Mouse (Mus musculus): ENCODE measurements around the gene Gm10220. TPM values are rescaled to one million over a fixed set of nuclear protein-coding genes. Genes with fewer than 3 reads are reported as not detected.
"Not testable (repeated sequence)": the region's sequence is repeated elsewhere in the genome, so short reads cannot be mapped to it uniquely, and the experiment has no call there.

The Gm10220 gene
- not detected in 2 replicates for total RNA-seq (2017)

DNA sequence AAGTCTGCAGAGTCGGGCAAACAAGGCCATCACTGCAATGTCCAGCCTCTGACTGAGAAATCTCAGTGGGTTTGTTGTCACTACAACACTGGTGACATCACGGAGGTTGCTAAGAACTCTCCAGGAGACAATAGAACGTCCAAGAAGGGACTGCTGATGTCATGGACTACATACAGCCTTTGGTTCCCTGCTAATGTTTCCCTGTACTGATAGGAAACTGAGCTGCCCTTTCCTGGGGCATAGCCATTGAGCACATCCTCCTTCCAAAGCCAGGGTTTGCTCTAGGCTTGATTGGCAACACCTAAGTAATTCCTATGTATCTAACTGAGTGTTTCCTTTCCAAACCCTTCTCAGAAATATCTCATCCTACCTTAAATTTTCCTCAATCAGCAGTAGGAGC, at the start of gene Gm10220:
Gene Gm10220 (minus strand): TSS at position 101 of the 400 bp plus-strand sequence.
- ATAC-seq (ENCODE audit: extremely low read depth, insufficient number of reproducible peaks, low FRiP score, poor library complexity, severe bottlenecking): not testable (repeated sequence)

DNA sequence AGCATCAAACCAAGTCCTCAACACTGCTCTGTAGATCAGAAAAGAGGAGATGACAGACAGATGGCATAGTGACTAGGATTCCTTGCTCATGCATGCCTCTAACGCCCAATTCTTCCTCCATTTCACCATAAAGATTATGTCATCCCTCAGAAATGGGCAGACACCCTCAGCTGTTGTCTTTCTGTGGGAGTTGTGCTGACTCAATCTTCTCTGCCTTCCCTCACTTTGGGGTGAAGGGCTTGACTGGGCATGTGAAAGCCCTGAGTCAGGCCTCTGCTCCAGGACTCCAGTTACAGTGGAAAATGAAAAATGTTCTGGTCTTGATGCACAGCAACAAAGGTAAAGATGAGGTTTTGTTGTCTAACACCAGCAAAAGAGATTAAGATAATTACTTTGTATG, 48.6 kb upstream of the Gm10220 start:
- no peak for ATAC-seq (ENCODE audit: extremely low read depth, insufficient number of reproducible peaks, low FRiP score, poor library complexity, severe bottlenecking)

- ATAC-seq (ENCODE audit: extremely low read depth, insufficient number of reproducible peaks, low FRiP score, poor library complexity, severe bottlenecking): no peak
Measured at GRCm38 (mm10) chr5:26165791-26166165, 44.6 kb upstream of the Gm10220 start.

DNA sequence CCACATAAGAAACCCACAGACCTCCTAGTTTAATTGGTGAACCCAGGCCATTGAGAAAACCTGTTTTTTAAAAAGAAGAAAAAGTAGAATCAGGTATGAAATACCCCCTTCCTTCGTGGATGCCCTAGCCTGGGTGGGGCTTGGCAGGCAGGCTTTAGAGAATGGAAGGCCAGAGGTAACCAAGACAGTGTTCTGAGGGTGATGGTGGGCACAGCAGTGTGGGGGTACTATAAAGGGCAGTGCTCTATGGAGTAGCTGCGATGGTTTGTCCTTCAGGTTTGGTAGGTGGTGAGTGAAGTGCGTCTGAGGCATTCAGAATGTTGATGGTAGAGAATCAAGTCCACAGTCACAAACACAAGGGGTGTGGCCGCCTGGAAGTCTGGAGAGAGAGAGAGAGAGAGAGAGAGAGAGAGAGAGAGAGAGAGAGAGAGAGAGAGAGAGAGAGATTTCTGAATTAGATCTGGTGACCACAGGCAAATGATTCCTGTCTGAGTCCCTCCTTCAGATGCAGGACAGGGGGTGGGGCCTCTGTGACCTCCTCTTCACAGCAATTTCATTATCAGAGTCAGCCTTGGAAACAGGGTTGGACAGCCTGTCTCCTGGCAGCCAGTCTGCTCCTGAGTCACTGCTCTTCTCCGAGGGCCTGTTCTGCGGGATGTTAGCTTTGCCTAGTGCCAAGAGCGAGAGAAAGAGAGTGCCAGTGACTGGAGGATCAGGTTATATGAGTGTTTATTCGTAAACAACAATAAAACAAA, 44.0 kb upstream of the Gm10220 start:
- ATAC-seq (ENCODE audit: extremely low read depth, insufficient number of reproducible peaks, low FRiP score, poor library complexity, severe bottlenecking): no peak

- no peak for ATAC-seq (ENCODE audit: extremely low read depth, insufficient number of reproducible peaks, low FRiP score, poor library complexity, severe bottlenecking)
Measured at GRCm38 (mm10) chr5:26157396-26158170, 36.4 kb upstream of the Gm10220 start.

- no peak for ATAC-seq (ENCODE audit: extremely low read depth, insufficient number of reproducible peaks, low FRiP score, poor library complexity, severe bottlenecking)
Measured at GRCm38 (mm10) chr5:26142891-26143290, 21.7 kb upstream of the Gm10220 start.

DNA sequence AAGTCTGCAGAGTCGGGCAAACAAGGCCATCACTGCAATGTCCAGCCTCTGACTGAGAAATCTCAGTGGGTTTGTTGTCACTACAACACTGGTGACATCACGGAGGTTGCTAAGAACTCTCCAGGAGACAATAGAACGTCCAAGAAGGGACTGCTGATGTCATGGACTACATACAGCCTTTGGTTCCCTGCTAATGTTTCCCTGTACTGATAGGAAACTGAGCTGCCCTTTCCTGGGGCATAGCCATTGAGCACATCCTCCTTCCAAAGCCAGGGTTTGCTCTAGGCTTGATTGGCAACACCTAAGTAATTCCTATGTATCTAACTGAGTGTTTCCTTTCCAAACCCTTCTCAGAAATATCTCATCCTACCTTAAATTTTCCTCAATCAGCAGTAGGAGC, 16.0 kb downstream of the Gm10220 start, which contains the start of gene 5031410I06Rik:
Gene 5031410I06Rik (minus strand): TSS at position 101 of the 400 bp plus-strand sequence.
- ATAC-seq (ENCODE audit: extremely low read depth, insufficient number of reproducible peaks, low FRiP score, poor library complexity, severe bottlenecking): not testable (repeated sequence)

DNA sequence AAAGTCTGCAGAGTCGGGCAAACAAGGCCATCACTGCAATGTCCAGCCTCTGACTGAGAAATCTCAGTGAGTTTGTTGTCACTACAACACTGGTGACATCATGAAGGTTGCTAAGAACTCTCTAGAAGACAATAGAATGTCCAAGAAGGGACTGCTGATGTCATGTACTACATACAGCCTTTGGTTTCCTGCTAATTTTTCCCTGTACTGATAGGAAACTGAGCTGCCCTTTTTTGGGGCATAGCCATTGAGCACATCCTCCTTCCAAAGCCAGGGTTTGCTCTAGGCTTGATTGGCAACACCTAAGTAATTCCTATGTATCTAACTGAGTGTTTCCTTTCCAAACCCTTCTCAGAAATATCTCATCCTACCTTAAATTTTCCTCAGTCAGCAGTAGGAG, 32.0 kb downstream of the Gm10220 start, which contains the start of gene Gm10471:
Gene Gm10471 (minus strand): TSS at position 101 of the 400 bp plus-strand sequence.
- ATAC-seq (ENCODE audit: extremely low read depth, insufficient number of reproducible peaks, low FRiP score, poor library complexity, severe bottlenecking): not testable (repeated sequence)

DNA sequence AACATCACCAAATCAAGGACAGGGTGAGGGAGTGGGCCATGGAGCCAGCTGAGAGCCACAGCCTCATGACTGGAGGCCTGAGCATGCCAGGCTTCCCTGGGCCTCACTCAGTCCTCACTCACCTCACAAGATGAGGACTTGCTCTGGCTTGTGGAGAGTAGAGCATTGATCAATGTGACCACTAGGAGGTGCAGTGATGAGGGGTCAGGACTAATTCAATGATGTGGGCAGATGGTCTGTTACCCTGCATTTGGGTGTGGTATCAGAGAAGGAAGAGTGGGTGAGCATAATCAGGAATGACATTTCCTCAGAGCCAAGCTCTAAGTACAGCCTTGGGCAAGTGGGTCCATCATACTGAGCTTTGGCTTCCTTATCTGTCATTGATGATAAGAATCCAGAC, 42.2 kb downstream of the Gm10220 start:
- ATAC-seq (ENCODE audit: extremely low read depth, insufficient number of reproducible peaks, low FRiP score, poor library complexity, severe bottlenecking): not testable (repeated sequence)

GRCm38 (mm10) chr5:26070716-26071115, 50.5 kb downstream of the Gm10220 start:
- ATAC-seq (ENCODE audit: extremely low read depth, insufficient number of reproducible peaks, low FRiP score, poor library complexity, severe bottlenecking): no peak

Other genes starting within 250 kb of the Gm10220 start
- gene Gm21663, start 179.0 kb downstream of the Gm10220 start, total RNA-seq (2017): 0.23 TPM in 1 of 2 replicates, not detected in the other
- 0.23 TPM in 1 of 2 replicates, not detected in the other for gene Gm21671, start 167.0 kb downstream of the Gm10220 start, total RNA-seq (2017)
- gene Gm21680, start 148.8 kb downstream of the Gm10220 start, total RNA-seq (2017): not detected in 2 replicates
- not detected in 2 replicates for gene Gm21698, start 132.8 kb downstream of the Gm10220 start, total RNA-seq (2017)
- gene Gm1979, start 116.6 kb downstream of the Gm10220 start, total RNA-seq (2017): not detected in 2 replicates
- gene Gm5862, start 98.5 kb downstream of the Gm10220 start, total RNA-seq (2017): not detected in 2 replicates
- gene Speer4a, start 81.9 kb downstream of the Gm10220 start, total RNA-seq (2017): not detected in 2 replicates
- not detected in 2 replicates for gene Gm7347, start 62.8 kb downstream of the Gm10220 start, total RNA-seq (2017)
- gene Gm10471, start 32.1 kb downstream of the Gm10220 start, total RNA-seq (2017): not detected in 2 replicates
- not detected in 2 replicates for gene 5031410I06Rik, start 16.1 kb downstream of the Gm10220 start, total RNA-seq (2017)
- not detected in 2 replicates for gene Gm7361, start 136.3 kb upstream of the Gm10220 start, total RNA-seq (2017)